ENCODE assay signal across 9 mouse cellular contexts in the genomic region with DNA sequence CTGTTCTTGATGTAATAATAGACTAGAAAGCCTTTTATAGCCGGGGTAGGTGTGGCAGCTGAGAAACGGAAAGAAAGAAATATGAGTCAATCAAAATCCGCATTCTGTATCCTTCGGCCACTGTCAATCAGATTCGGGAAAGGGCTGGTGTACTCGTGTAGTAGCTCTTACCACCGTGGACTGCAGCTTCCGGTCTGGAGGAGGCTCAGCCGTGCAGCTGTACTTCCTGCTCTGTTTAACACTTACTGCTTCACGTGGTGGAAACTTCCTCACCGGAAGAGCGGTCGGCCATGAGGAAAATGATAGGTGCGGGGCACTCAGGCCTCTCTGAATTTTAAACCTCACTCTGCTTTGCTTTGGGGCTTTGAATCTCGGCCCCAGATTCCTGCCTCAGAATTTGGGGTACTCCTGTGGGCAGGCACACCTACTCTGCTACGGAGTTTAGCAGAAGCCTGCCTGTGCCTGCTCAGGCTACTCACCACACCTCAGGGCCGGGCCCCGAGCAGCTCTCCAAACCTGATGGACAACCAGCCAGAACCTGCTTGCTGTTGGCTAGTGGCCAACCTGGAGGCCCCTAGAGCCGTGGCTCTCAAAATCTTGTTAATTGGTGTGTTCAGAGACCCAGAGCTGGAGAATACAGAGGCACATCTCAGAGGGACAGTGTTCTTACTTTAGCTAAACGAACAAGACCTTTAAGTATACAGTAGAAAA. TPM values are rescaled to one million over a fixed set of nuclear protein-coding genes. Genes with fewer than 3 reads are reported as not detected.
DNase-seq lines count a peak whose midpoint lies in the region; ATAC-seq and TF ChIP-seq lines count a peak whose summit lies in the region.
"Had no signal": no experiment of that assay in that cellular context is flagged by ENCODE, and none has a peak within 500 bp of the region (broad histone marks: within the 10 kb centered on the region; RNA-seq: fewer than 3 reads in every experiment).

No protein-coding gene starts in this region.

- H3K36me3 ChIP-seq in embryonic facial prominence, embryonic 15.5 days, result no peaks in the 10 kb centered on the region
- no peaks in the 10 kb centered on the region for H3K36me3 ChIP-seq in liver, embryonic 16.5 days (ENCODE audit: control insufficient read depth, insufficient read depth)

- intact Hi-C loops in left cerebral cortex, adult 2 months (cut with DNase I), result no loop called here

- DNase-seq in heart, adult 8-10 months (ENCODE audit: low spot score), result peak; percentile 72
- DNase-seq in heart, postnatal 4 days, result no peak
- DNase-seq in spleen, postnatal 36 days (ENCODE audit: low spot score in 2 of 2), result peak; percentile 84 to 85
- no peak for DNase-seq in left cerebral cortex, adult 2 months (ENCODE audit: extremely low spot score in 1 of 2, low spot score in 2 of 2)
- DNase-seq in adrenal gland, postnatal 25 days, result no peak
- DNase-seq in adrenal gland, adult 8-10 months, result no peak

- H3K4me3 ChIP-seq in embryonic facial prominence, embryonic 15.5 days (replicated peaks), result no peak overlapping the region
- no peak overlapping the region for H3K4me3 ChIP-seq in liver, embryonic 16.5 days (ENCODE audit: low read depth, low read length)
- H3K4me3 ChIP-seq in left cerebral cortex, adult 2 months, result no peak overlapping the region

- peak; percentile 49; the same call in 1 of the 2 replicates for ATAC-seq in embryonic facial prominence, embryonic 15.5 days (ENCODE audit: insufficient number of reproducible peaks, low FRiP score, low TSS enrichment, low read depth)
- ATAC-seq in liver, embryonic 16.5 days (ENCODE audit: low read depth), result peak; percentile 39; the same call in 1 of the 2 replicates
- ATAC-seq: Patski had no signal

- H3K27ac ChIP-seq in embryonic facial prominence, embryonic 15.5 days (replicated peaks), result peak overlapping the region; percentile 77
- H3K27ac ChIP-seq in liver, embryonic 16.5 days (ENCODE audit: low read length), result no peak overlapping the region
- no peak overlapping the region for H3K27ac ChIP-seq in left cerebral cortex, adult 2 months

- no peaks in the 10 kb centered on the region for H3K9me3 ChIP-seq in embryonic facial prominence, embryonic 15.5 days (replicated peaks)
- no peaks in the 10 kb centered on the region for H3K9me3 ChIP-seq in liver, embryonic 16.5 days (replicated peaks; ENCODE audit: control insufficient read depth, low read length)

- H3K27me3 ChIP-seq in embryonic facial prominence, embryonic 15.5 days, result no peaks in the 10 kb centered on the region
- H3K27me3 ChIP-seq in liver, embryonic 16.5 days (ENCODE audit: control insufficient read depth, insufficient read depth, low read depth, low read length), result no peaks in the 10 kb centered on the region
- H3K27me3 ChIP-seq: Patski had no signal

- no peak overlapping the region for H3K9ac ChIP-seq in embryonic facial prominence, embryonic 15.5 days
- H3K9ac ChIP-seq in liver, embryonic 16.5 days (ENCODE audit: low read depth, low read length), result no peak overlapping the region

- no peak for TF ChIP-seq CTCF in left cerebral cortex, adult 2 months (IDR thresholded peaks at IDR 0.05)

- H3K4me1 ChIP-seq in embryonic facial prominence, embryonic 15.5 days, result peaks cover 21% of the 10 kb centered on the region; the same call in 1 of the 2 replicates
- no peaks in the 10 kb centered on the region; the same call in 1 of the 2 replicates for H3K4me1 ChIP-seq in liver, embryonic 16.5 days (ENCODE audit: control insufficient read depth, low read depth, low read length)

- H3K4me2 ChIP-seq in embryonic facial prominence, embryonic 15.5 days (replicated peaks), result peak overlapping the region; percentile 8; the same call in 1 of the 2 replicates
- H3K4me2 ChIP-seq in liver, embryonic 16.5 days (ENCODE audit: low read depth, low read length), result peak overlapping the region; percentile 19; the same call in 1 of the 2 replicates

- WGBS in embryonic facial prominence, embryonic 15.5 days, result 61% methylated on average over 20 of the region's 20 CpGs
- WGBS in liver, embryonic 16.5 days (ENCODE audit: insufficient replicate concordance), result 30% methylated on average over 20 of the region's 20 CpGs

RNA-seq across cellular contexts. Expression of gene Gm9887, which starts 50.7 kb away (rescaled TPM):
- total RNA-seq in heart, adult 8-10 months (2022), result 1 to 10 TPM in 1 of 4 experiments, under 1 TPM in 3; 0.63 to 1.3 (median 0.77) TPM
- total RNA-seq in heart, postnatal 4 days (2021), result under 1 TPM; 0.48 to 0.77 TPM
- 2.8 and 4.0 TPM in 2 replicates for polyA plus RNA-seq in embryonic facial prominence, embryonic 15.5 days (2015; fragmentation: Nextera tagmentation; extraction: Ambion mirVana)
- polyA plus RNA-seq in liver, embryonic 16.5 days (2015; fragmentation: Nextera tagmentation; extraction: Ambion mirVana), result 0.32 and 1.1 TPM in 2 replicates
- total RNA-seq in left cerebral cortex, adult 2 months (2021), result 1 to 10 TPM; 1.2 TPM
- 1.5 TPM in 1 of 2 replicates, not detected in the other for total RNA-seq in adrenal gland, postnatal 25 days (2021)
- total RNA-seq in adrenal gland, adult 8-10 months (2022), result under 1 TPM in 2 of 4 experiments, not detected in 2; 0.73 to 0.86 TPM

RNA-seq across cellular contexts. Expression of gene Arf6, which starts 51.0 kb away (rescaled TPM):
- total RNA-seq in heart, adult 8-10 months (2022), result 10 to 100 TPM; 33.7 to 39.7 (median 39.6) TPM
- 100 to 1,000 TPM; 103 to 104 TPM for total RNA-seq in heart, postnatal 4 days (2021)
- polyA plus RNA-seq in embryonic facial prominence, embryonic 15.5 days (2015; fragmentation: Nextera tagmentation; extraction: Ambion mirVana), result 71.4 and 78.4 TPM in 2 replicates
- polyA plus RNA-seq in liver, embryonic 16.5 days (2015; fragmentation: Nextera tagmentation; extraction: Ambion mirVana), result 21.8 TPM in 2 replicates
- 10 to 100 TPM; 56.8 to 58.9 TPM for total RNA-seq in left cerebral cortex, adult 2 months (2021)
- total RNA-seq in adrenal gland, postnatal 25 days (2021), result 112 and 118 TPM in 2 replicates
- 100 to 1,000 TPM; 108 to 148 (median 117) TPM for total RNA-seq in adrenal gland, adult 8-10 months (2022)

Comparison
In these comparisons a context has a peak if more than half of its experiments do, and no peak if none do; other contexts are left out.
1. DNase-seq: peak in heart, adult 8-10 months (single experiment) and spleen, postnatal 36 days (2 of 2); none in heart, postnatal 4 days (single experiment), left cerebral cortex, adult 2 months (0 of 2), adrenal gland, postnatal 25 days (single experiment) and adrenal gland, adult 8-10 months (single experiment).